Mouse (Mus musculus) embryo, embryonic 11 days (tissue): ENCODE data around the gene Mybpc3.

ENCODE experiments used
- DNase-seq: peaks from one replicate; pipeline ENCODE4 v3.0.0-alpha.2; 2015

Mybpc3 gene

GRCm38 (mm10) chr2:91117585-91118275, at the start of gene Mybpc3:
Gene Mybpc3 (plus strand): TSS chr2:91118144.
- no peak for DNase-seq

- no peak for DNase-seq
These were observed 49.6 kb upstream of the Mybpc3 start for GRCm38 (mm10) chr2:91068162-91068871.

GRCm38 (mm10) chr2:91068872-91069165, 49.1 kb upstream of the Mybpc3 start:
- no peak for DNase-seq

- DNase-seq, result peak; percentile 38
These were observed 48.5 kb upstream of the Mybpc3 start for GRCm38 (mm10) chr2:91069306-91070000.

- peak; percentile 95 for DNase-seq
These were observed 47.7 kb upstream of the Mybpc3 start, which contains the start of gene Slc39a13 for GRCm38 (mm10) chr2:91070076-91070800. Gene Slc39a13 (minus strand): TSS chr2:91070417.

- DNase-seq, result no peak
These were observed 46.9 kb upstream of the Mybpc3 start for GRCm38 (mm10) chr2:91071059-91071458.

GRCm38 (mm10) chr2:91072092-91072491, 45.9 kb upstream of the Mybpc3 start:
- DNase-seq, result no peak

- no peak for DNase-seq
These were observed 40.0 kb upstream of the Mybpc3 start for GRCm38 (mm10) chr2:91077957-91078313.

GRCm38 (mm10) chr2:91078314-91079025, 39.5 kb upstream of the Mybpc3 start:
- peak; percentile 54 for DNase-seq

- DNase-seq, result no peak
These were observed 38.9 kb upstream of the Mybpc3 start for GRCm38 (mm10) chr2:91079026-91079384.

GRCm38 (mm10) chr2:91080784-91081513, 37.0 kb upstream of the Mybpc3 start:
- DNase-seq, result no peak

GRCm38 (mm10) chr2:91081775-91082695, 35.9 kb upstream of the Mybpc3 start, which contains the start of gene Spi1:
Gene Spi1 (plus strand): TSS chr2:91082390.
- no peak for DNase-seq

GRCm38 (mm10) chr2:91082844-91083243, 35.1 kb upstream of the Mybpc3 start:
- DNase-seq, result no peak

- no peak for DNase-seq
These were observed 34.5 kb upstream of the Mybpc3 start for GRCm38 (mm10) chr2:91083366-91083940.

- no peak for DNase-seq
These were observed 33.6 kb upstream of the Mybpc3 start for GRCm38 (mm10) chr2:91084179-91084820.

GRCm38 (mm10) chr2:91085494-91086391, 32.2 kb upstream of the Mybpc3 start:
- no peak for DNase-seq

GRCm38 (mm10) chr2:91086392-91087237, 31.3 kb upstream of the Mybpc3 start:
- no peak for DNase-seq

- no peak for DNase-seq
These were observed 30.5 kb upstream of the Mybpc3 start for GRCm38 (mm10) chr2:91087453-91087852.
